Mouse (Mus musculus): Measurements from ENCODE around the gene Oas2.

DNA sequence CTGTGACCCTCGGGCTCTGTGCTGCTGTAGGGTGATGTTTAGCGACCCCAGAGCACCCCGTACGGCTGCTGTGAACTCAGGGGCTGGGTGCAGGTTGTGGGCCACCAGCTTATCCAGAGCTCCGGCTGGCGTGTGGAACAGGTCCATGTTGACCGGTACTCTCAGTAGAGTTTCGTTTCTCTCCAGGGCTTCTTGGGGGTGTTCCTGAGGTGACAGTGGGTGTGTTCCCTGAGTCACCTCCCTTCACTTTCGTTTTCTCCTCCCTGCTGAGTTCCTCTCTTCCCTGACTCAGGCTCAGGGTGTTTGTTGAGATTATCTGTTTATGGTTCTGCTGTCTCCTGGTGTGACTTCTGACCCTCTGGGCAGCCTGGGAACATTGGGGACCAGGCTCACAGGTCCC, 27.8 kb upstream of the Oas2 start, which contains the start of gene Oas3:
- TF ChIP-seq USF1 (IDR thresholded peaks at IDR 0.05; ENCODE audit: low read depth) (no peak), MYOD1 (IDR thresholded peaks at IDR 0.05; ENCODE audit: control insufficient read depth in 1 of 3, insufficient read length in 2 of 3, low read depth in 2 of 3) (no peak), TCF12 (IDR thresholded peaks at IDR 0.05; ENCODE audit: insufficient read depth, poor library complexity, severe bottlenecking) (no peak), POLR2A (IDR thresholded peaks at IDR 0.05; ENCODE audit: insufficient read length, low read depth) (no peak), TCF3 (IDR thresholded peaks at IDR 0.05; ENCODE audit: insufficient read length, low read depth) (no peak), MYOG (IDR thresholded peaks at IDR 0.05; ENCODE audit: control insufficient read depth in 1 of 3, insufficient read depth in 1 of 3, insufficient read length in 2 of 3, low read depth in 2 of 3) (no peak), MAX (IDR thresholded peaks at IDR 0.05; ENCODE audit: low read depth) (no peak), REST (IDR thresholded peaks at IDR 0.05; ENCODE audit: insufficient read depth, insufficient read length) (no peak), POLR2AphosphoS2 (IDR thresholded peaks at IDR 0.05; ENCODE audit: insufficient read length, low read depth) (no peak), E2F4 (IDR thresholded peaks at IDR 0.05; ENCODE audit: insufficient read depth) (no peak), SRF (IDR thresholded peaks at IDR 0.05; ENCODE audit: control insufficient read depth, insufficient read length, low read depth) (no peak), CEBPB (IDR thresholded peaks at IDR 0.05; ENCODE audit: insufficient read depth, poor library complexity, severe bottlenecking) (no peak)
